Comparison of ENCODE assay signal across 33 mouse cellular contexts in the genomic region with DNA sequence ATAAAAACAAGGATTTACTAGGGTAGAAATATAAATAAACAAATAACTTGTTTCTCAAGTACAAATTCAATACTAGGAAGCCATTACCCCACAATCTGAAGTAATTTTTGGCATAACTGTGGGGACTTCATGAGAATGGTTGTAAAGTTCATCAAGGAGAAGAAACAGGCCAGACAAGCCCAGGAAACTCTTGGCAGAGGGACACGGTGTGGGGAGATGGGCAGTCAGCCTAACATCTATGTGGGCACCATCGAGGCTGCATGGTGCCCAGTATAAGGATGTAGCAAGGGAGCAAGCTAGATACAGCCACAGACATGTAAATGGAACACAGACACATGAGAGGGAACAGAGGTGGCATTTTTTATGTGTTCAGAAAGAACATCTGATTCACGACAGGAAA.
"Had no signal": no experiment of that assay in that cellular context is flagged by ENCODE, and none has a peak within 500 bp of the region (broad histone marks: within the 10 kb centered on the region; RNA-seq: fewer than 3 reads in every experiment).

No protein-coding gene starts in this region.

- H3K27ac ChIP-seq: heart, embryonic 13.5 days; heart, embryonic 15.5 days; hindbrain, embryonic 10.5 days; hindbrain, embryonic 12.5 days; hindbrain, embryonic 13.5 days; hindbrain, embryonic 14.5 days; hindbrain, embryonic 15.5 days; hindbrain, postnatal 0 days; intestine, embryonic 15.5 days; kidney, embryonic 15.5 days; kidney, postnatal 0 days; layer of hippocampus, adult 2 months; left cerebral cortex, adult 2 months had no signal

- H3K9me3 ChIP-seq: heart, embryonic 12.5 days; heart, embryonic 13.5 days; heart, embryonic 15.5 days; hindbrain, embryonic 13.5 days; hindbrain, embryonic 15.5 days; intestine, embryonic 15.5 days; kidney, embryonic 15.5 days had no signal

- DNase-seq: heart, postnatal 10 days; heart, postnatal 14 days; heart, postnatal 36 days; heart, postnatal 4 days; kidney, adult 11 months; kidney, adult 18-20 months; kidney, adult 2 months; kidney, adult 8-10 months; kidney, adult 9 months; kidney, postnatal 10 days; kidney, postnatal 14 days; kidney, postnatal 25 days; kidney, postnatal 36 days; kidney, postnatal 4 days; layer of hippocampus, adult 9-11 months; layer of hippocampus, postnatal 36 days had no signal

- ATAC-seq: hindbrain, embryonic 16.5 days; hindbrain, postnatal 0 days; intestine, embryonic 15.5 days; intestine, embryonic 16.5 days; intestine, postnatal 0 days had no signal

- H3K27me3 ChIP-seq: heart, embryonic 12.5 days; heart, embryonic 13.5 days; heart, embryonic 15.5 days; hindbrain, embryonic 12.5 days; hindbrain, embryonic 13.5 days; hindbrain, embryonic 15.5 days; intestine, embryonic 15.5 days; kidney, embryonic 15.5 days had no signal

- H3K4me1 ChIP-seq: hindbrain, embryonic 10.5 days; hindbrain, embryonic 12.5 days had no signal

- H3K4me3 ChIP-seq: heart, embryonic 12.5 days; heart, embryonic 13.5 days; heart, embryonic 15.5 days; hindbrain, embryonic 10.5 days; hindbrain, embryonic 12.5 days; hindbrain, embryonic 13.5 days; hindbrain, embryonic 15.5 days; intestine, embryonic 15.5 days; kidney, embryonic 15.5 days; layer of hippocampus, adult 2 months; left cerebral cortex, adult 2 months had no signal
